Mouse (Mus musculus) cerebellum, adult 2 months (tissue): ENCODE results near the gene Gm44805.

ENCODE experiments used
- CTCF ChIP-seq: fragments of 200-500 bp; IDR thresholded peaks from 2 replicates; pipeline ENCODE4 v1.5.1; 2011; ENCODE audit warnings: low read depth, mild to moderate bottlenecking, control low read depth, low read length, moderate library complexity, borderline replicate concordance; ENCODE audit not compliant: insufficient read depth
- POLR2A ChIP-seq: fragments of 200-500 bp; IDR thresholded peaks from 2 replicates; pipeline ENCODE4 v1.6.1; 2011; ENCODE audit warnings: low read length, control low read depth, borderline replicate concordance; ENCODE audit not compliant: insufficient read depth

GRCm38 (mm10) chr7:19710650-19711049 is 29.4 kb upstream of the Gm44805 start:
- TF ChIP-seq POLR2A, result no peak
- TF ChIP-seq CTCF, result no peak
